Mouse (Mus musculus) testis, postnatal 10 days (tissue): Measurements from ENCODE around the gene Fignl1.

ENCODE experiments used
- DNase-seq: peaks from one replicate; pipeline ENCODE4 v3.0.0; 2021; ENCODE audit warnings: low spot score

Fignl1 gene

GRCm38 (mm10) chr11:11808820-11809403 lies at the start of gene Fignl1:
TSS of gene Fignl1 (minus strand) at chr11:11808962.
- peak; percentile 98 for DNase-seq

GRCm38 (mm10) chr11:11856959-11857358 lies 48.2 kb upstream of the Fignl1 start:
- DNase-seq, result no peak

DNA sequence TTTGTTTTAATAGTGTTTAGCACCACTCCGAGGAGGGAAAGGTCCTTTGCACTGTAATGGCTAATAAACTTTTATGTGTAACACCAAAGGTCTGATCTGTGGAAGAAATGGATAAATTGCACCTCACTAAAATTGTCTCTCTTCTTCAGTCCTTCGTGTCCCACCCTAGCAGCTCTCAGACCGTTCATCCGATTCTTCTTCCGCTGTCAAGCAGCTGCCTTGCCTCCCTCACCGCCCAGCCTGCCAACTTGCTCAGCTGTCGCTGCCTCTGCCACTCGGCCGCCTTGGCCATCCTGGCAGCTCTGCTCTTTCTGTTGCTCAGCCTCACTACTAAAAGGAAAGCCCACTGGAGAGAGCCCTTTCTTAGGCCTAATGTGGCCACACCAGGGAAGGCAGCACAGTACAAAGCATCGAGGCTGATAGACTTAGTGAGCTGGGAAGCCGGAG lies 46.9 kb upstream of the Fignl1 start:
- no peak for DNase-seq

GRCm38 (mm10) chr11:11855061-11855672 lies 46.4 kb upstream of the Fignl1 start:
- no peak for DNase-seq

GRCm38 (mm10) chr11:11853731-11854461 lies 45.1 kb upstream of the Fignl1 start:
- no peak for DNase-seq

GRCm38 (mm10) chr11:11851957-11852505 lies 43.3 kb upstream of the Fignl1 start:
- no peak for DNase-seq

- no peak for DNase-seq
These were observed 41.9 kb upstream of the Fignl1 start for GRCm38 (mm10) chr11:11850476-11851267.

DNA sequence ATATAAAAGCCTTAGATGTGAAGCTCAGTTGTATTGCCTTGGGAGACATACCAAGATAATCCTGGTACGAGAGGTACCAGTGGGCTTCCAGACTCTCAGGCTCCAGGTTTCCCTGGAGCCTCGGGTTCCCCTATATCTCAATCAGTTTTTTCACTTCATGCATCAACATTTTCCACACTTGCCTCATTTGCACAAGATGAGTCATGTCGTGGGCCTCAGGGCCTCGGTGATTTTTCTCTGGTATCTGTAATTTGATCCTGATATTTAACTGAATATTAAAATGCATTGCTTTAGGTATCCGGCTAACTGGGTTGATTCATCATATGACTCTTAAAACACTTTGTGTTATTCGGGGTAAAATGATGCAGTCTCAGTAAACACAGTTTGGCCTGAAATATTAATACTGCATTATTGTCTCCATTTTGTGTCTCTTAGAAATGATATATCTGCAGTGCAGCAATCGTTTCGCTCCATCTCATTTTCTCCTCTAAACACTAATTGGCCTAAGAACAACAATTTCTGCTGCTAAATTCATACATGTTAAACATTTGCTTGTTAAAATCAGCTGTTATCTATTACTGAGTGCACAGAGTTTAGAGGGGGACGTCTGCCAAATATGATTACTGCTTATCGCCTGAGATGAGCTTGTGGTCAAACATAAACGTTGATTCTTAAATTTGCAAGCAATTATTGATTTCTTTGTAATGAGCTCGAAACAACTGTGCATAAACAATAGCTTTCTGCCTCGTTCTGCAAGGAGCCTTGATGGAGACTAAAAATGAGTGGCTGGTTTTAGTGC lies 41.0 kb upstream of the Fignl1 start:
- DNase-seq, result no peak

DNA sequence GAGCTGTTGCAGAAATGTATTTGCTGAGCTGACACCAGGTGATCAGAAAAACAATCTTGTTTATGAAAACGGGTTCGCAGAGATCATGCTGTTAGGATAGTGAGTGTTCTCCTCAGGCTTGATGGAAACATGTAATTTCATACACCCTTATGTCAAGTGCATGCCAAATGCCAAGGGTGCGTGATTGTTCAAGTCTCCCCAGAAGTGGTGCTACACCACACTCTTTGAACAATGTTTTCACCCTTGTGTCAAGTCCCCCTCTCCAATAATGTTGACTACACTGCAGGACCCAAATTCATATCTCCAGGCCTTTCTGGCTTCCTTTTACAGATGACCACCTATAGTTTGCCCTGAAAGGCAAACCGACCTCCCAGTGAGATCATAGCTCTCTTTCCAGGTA lies 39.7 kb upstream of the Fignl1 start:
- DNase-seq, result no peak

GRCm38 (mm10) chr11:11845044-11845443 lies 36.3 kb upstream of the Fignl1 start:
- no peak for DNase-seq

DNA sequence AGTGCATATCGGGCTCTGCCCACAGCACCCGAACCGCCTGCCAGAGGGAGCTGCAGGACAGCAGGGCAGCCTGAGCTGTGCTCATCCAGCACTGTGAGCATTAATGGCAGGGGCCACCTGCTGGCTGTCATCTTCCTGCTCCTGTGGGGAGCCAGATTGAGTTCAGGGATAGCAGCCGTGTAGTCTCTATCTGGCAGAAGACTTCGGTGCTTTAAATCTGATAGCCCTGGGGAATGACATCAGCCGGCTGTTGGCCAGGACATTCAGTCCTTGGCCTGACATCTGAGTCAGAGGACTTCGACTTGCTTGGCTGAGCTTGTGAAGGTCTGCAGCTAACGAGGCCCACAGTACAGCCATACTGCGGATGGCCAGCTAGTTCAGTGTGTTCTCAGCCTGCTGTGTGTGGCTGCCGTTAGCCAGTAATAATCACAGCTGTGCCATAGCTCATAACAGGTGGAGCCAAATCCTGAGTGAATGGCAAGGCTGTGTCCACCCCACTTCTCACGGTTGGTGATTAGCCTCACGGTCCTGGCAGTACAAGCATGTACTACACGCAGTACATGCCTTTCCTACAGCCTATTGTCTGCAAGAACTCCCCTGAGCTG lies 35.7 kb upstream of the Fignl1 start:
- peak; percentile 77 for DNase-seq

DNA sequence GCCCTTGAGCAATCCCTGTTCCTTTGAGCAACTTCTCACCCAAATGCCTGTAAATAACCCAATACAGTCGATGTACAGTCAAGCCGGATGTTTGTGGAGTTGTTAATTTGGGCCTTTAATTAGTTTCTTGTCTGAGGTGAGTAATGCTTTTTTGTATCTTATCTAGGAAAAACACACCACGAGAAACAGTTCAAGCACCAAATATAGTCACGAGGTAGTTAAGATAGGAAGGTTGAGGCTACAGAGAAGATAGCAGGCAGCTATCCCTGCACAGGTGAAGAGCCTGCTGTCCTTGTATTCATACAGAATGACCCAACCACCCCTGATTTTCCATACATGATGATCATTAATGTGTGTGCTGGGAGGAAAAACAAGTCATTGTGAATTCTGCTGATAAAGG lies 32.8 kb upstream of the Fignl1 start:
- DNase-seq, result no peak

- DNase-seq, result no peak
These were observed 32.0 kb upstream of the Fignl1 start for GRCm38 (mm10) chr11:11840746-11841145.

- no peak for DNase-seq
These were observed 31.1 kb upstream of the Fignl1 start for GRCm38 (mm10) chr11:11839874-11840273.

- DNase-seq, result no peak
These were observed 28.6 kb upstream of the Fignl1 start for GRCm38 (mm10) chr11:11837384-11837783.

GRCm38 (mm10) chr11:11836713-11837370 lies 28.1 kb upstream of the Fignl1 start:
- no peak for DNase-seq

DNA sequence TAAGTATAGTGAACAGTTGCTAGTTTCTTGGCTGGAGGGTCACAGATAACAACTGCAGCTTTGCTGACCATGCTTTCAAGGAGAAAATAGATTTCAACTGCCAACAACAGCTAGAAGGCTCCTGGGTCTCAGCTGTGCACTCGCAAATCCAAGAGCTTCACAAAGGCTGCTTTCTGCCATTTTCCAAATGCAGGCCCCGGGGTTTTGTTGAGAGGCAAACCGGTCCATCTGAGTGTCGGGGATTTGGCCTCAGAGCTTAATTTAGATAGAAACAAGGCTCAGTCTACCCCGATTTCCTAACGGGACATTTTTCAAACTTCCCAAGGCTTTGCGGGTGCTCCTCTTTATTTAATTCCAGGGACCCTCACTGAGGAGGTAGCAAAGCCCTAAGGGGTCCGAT lies 27.5 kb upstream of the Fignl1 start:
- DNase-seq, result no peak

DNA sequence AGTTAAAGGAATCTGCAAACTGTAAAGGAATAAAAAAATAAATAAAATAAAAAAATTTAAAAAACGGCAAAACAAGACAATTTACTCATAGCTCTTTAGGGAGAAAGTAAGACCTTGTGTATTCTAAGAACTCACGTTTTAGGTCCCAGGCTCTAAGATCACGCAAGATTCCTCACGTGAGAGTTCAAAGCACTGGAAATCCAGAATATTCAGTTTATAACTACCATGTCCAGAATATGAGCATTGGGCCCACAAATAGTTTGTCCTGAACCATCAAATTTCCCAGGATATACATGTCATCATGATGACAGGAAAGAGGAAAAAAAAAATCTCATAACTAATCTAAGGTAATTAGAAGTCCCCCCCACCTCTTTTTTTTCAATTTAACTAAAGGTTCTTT lies 27.0 kb upstream of the Fignl1 start:
- DNase-seq, result no peak

- no peak for DNase-seq
These were observed 26.6 kb upstream of the Fignl1 start for GRCm38 (mm10) chr11:11835361-11835760.

DNA sequence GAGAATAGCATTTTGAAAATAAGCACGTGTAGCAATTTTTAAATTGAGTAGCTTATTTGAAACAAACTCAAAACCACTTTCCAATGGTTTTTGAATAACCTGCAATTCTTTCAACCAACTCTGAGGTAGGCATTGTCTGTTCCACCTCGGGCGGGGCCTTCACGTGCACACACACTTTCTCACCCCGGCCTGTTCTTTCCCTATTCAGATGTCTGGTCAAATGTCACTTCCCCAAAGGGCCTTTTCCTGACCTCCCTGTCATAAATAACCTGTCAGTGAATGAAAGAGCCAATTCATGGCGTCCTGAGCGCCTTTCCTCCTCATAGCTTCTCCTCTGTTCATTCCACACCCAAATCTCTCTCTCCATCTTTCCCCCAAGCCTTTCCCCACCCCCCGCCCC lies 24.3 kb upstream of the Fignl1 start:
- DNase-seq, result no peak

GRCm38 (mm10) chr11:11832755-11833084 lies 24.0 kb upstream of the Fignl1 start:
- no peak for DNase-seq
